Mouse (Mus musculus) liver, postnatal 0 days (tissue): ENCODE measurements at regions not wholly inside any gene's neighbourhood (a gene's known extent, or its start where the extent isn't known, plus 50 kb on each side); places are given as distances from the start of the nearest gene placed in this dataset.
"Not testable (repeated sequence)": the region's sequence is repeated elsewhere in the genome, so short reads cannot be mapped to it uniquely, and the experiment has no call there.

Experiments used
- ATAC-seq: fragments of 200-750 bp; cut with Nextera tagmentation; 2 replicates; pipeline ENCODE4 v1.8.0; 2017; ENCODE audit warnings: mild to moderate bottlenecking, moderate library complexity
- DNase-seq: peaks from one replicate; pipeline ENCODE4 v3.0.0-alpha.2; 2016
- H3K27ac ChIP-seq: fragments of 300-500 bp; sonication (generic); 2 replicates; pipeline ENCODE4 v1.5.1; 2014; ENCODE audit warnings: antibody characterized with exemption, moderate library complexity, mild to moderate bottlenecking, low read depth
- H3K27me3 ChIP-seq: fragments of 300-500 bp; sonication (generic); 2 replicates; pipeline ENCODE4 v1.6.1; 2014; ENCODE audit warnings: low read length, control low read depth, mixed read lengths; ENCODE audit not compliant: insufficient read depth
- H3K36me3 ChIP-seq: fragments of 300-500 bp; sonication (generic); replicated peaks from 2 replicates; pipeline ENCODE4 v1.6.1; 2014; ENCODE audit warnings: mild to moderate bottlenecking, control low read depth, low read length, moderate library complexity, mixed read lengths; ENCODE audit not compliant: insufficient read depth
- H3K4me1 ChIP-seq: fragments of 300-500 bp; sonication (generic); 2 replicates; pipeline ENCODE4 v1.6.1; 2014; ENCODE audit warnings: antibody characterized with exemption, mild to moderate bottlenecking, control low read depth; ENCODE audit not compliant: insufficient read depth
- H3K4me2 ChIP-seq: fragments of 300-500 bp; sonication (generic); 2 replicates; pipeline ENCODE4 v1.6.1; 2014; ENCODE audit warnings: low read depth, mild to moderate bottlenecking, low read length, moderate library complexity, mixed read lengths
- H3K4me3 ChIP-seq: fragments of 300-500 bp; sonication (generic); 2 replicates; pipeline ENCODE4 v1.5.1; 2014; ENCODE audit warnings: low read depth, low read length
- H3K9ac ChIP-seq: fragments of 300-500 bp; sonication (generic); replicated peaks from 2 replicates; pipeline ENCODE4 v1.6.1; 2014; ENCODE audit warnings: mild to moderate bottlenecking, moderate library complexity
- H3K9me3 ChIP-seq: fragments of 300-500 bp; sonication (generic); 2 replicates; pipeline ENCODE4 v1.6.1; 2016; ENCODE audit warnings: mild to moderate bottlenecking, control low read depth, low read length, mixed read lengths
- CTCF ChIP-seq: sonication (generic); IDR thresholded peaks from 2 replicates; pipeline ENCODE4 v1.5.1; 2016; ENCODE audit warnings: antibody characterized with exemption, low read depth
- EP300 ChIP-seq: IDR thresholded peaks from 2 replicates; pipeline ENCODE4 v1.6.1; 2016; ENCODE audit warnings: antibody characterized with exemption, low read depth, mild to moderate bottlenecking
- WGBS: fragments of 180-500 bp; shearing (Covaris S2); extraction: QIAGEN DNeasy Blood & Tissue Kit; methylation state at CpG from one replicate; pipeline ENCODE4 v1.1.7; 2014; ENCODE audit not compliant: insufficient replicate concordance; 5-methylcytosine and 5-hydroxymethylcytosine counted together

- TF ChIP-seq EP300: no peak
- 0 out of 2 replicates have a peak, but pooled peaks have one; percentile 6 for TF ChIP-seq CTCF
- Histone ChIP-seq H3K9ac (no peak overlapping the region), H3K9me3 (no peaks in the 10 kb centered on the region; the same call in 1 of the 2 replicates), H3K4me2 (no peak overlapping the region), H3K4me1 (no peaks in the 10 kb centered on the region), H3K27ac (no peak overlapping the region), H3K4me3 (no peak overlapping the region), H3K27me3 (no peaks in the 10 kb centered on the region), H3K36me3 (no peaks in the 10 kb centered on the region)
- ATAC-seq (no peak), DNase-seq (no peak)
These were observed 453.1 kb upstream of the 9130204L05Rik start for GRCm38 (mm10) chr3:91543714-91544113.

DNA sequence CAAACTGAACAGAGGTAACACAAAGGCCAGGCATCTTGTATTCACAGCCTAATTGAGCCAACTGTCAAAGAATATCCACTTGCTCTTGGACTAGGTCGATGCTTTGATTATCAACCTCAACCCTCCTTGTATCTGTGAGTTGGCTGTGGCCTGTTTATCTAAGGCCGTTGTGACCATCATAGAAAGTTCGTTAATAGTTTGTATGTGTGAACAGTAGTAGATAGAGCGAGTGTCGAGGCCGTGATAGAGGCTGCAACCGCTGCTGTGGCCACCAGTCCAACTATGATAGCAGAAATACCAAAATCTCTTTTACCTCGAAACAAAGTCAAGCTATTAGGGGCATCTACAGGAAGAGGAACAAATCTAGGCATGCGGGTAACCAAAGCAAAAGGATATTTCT lies 435.5 kb upstream of the 9130204L05Rik start:
- not testable (repeated sequence) for H3K27me3 ChIP-seq, H3K9ac ChIP-seq, DNase-seq, H3K36me3 ChIP-seq, H3K9me3 ChIP-seq, H3K27ac ChIP-seq, ATAC-seq, H3K4me3 ChIP-seq, H3K4me2 ChIP-seq, H3K4me1 ChIP-seq
- WGBS: 71% methylated on average over 9 of the region's 9 CpGs

GRCm38 (mm10) chr3:91522581-91522980 lies 432.0 kb upstream of the 9130204L05Rik start:
- no peak for DNase-seq
- ATAC-seq: no peak

GRCm38 (mm10) chr3:91483453-91483852 lies 392.9 kb upstream of the 9130204L05Rik start:
- H3K36me3 ChIP-seq: no peaks in the 10 kb centered on the region
- H3K4me1 ChIP-seq: no peaks in the 10 kb centered on the region
- H3K9me3 ChIP-seq: no peaks in the 10 kb centered on the region; the same call in 1 of the 2 replicates
- no peak overlapping the region for H3K27ac ChIP-seq
- no peaks in the 10 kb centered on the region for H3K27me3 ChIP-seq
- H3K4me3 ChIP-seq: no peak overlapping the region
- 60% methylated on average over 1 of the region's 1 CpGs for WGBS
- DNase-seq: no peak
- no peak for ATAC-seq
- H3K9ac ChIP-seq: no peak overlapping the region
- no peak for TF ChIP-seq EP300
- no peak for TF ChIP-seq CTCF
- H3K4me2 ChIP-seq: no peak overlapping the region

More at GRCm38 (mm10) chr3:91522581-91522980, 432.0 kb upstream of the 9130204L05Rik start:
- Histone ChIP-seq H3K9me3 (peaks cover 3% of the 10 kb centered on the region; the same call in 1 of the 2 replicates), H3K27me3 (no peaks in the 10 kb centered on the region), H3K4me1 (no peaks in the 10 kb centered on the region), H3K36me3 (no peaks in the 10 kb centered on the region), H3K4me3 (no peak overlapping the region), H3K9ac (no peak overlapping the region), H3K4me2 (no peak overlapping the region), H3K27ac (no peak overlapping the region)
- 81% methylated on average over 2 of the region's 2 CpGs for WGBS
- TF ChIP-seq CTCF: no peak
- TF ChIP-seq EP300: no peak

GRCm38 (mm10) chr3:91481751-91482150 lies 391.1 kb upstream of the 9130204L05Rik start:
- WGBS: 86% methylated on average over 4 of the region's 4 CpGs
- no peak overlapping the region for H3K27ac ChIP-seq

More at GRCm38 (mm10) chr3:91481751-91482150, 391.1 kb upstream of the 9130204L05Rik start:
- Histone ChIP-seq H3K4me3 (no peak overlapping the region), H3K9ac (no peak overlapping the region), H3K4me2 (no peak overlapping the region), H3K27me3 (no peaks in the 10 kb centered on the region), H3K36me3 (no peaks in the 10 kb centered on the region), H3K4me1 (no peaks in the 10 kb centered on the region), H3K9me3 (no peaks in the 10 kb centered on the region; the same call in 1 of the 2 replicates)
- DNase-seq (no peak), ATAC-seq (no peak)
- TF ChIP-seq CTCF: no peak
- no peak for TF ChIP-seq EP300
